Mouse (Mus musculus) embryonic facial prominence, embryonic 15.5 days (tissue): ENCODE data around the gene Fgf12. TPM values are rescaled to one million over a fixed set of nuclear protein-coding genes. Genes with fewer than 3 reads are reported as not detected.

Experiments used
- ATAC-seq: fragments of 200-750 bp; cut with Nextera tagmentation; 2 replicates; pipeline ENCODE4 v1.8.0; 2017; ENCODE audit warnings: low read depth, moderate TSS enrichment; ENCODE audit not compliant: insufficient number of reproducible peaks, low FRiP score, low TSS enrichment
- H3K27ac ChIP-seq: fragments of 300-500 bp; sonication (generic); replicated peaks from 2 replicates; pipeline ENCODE4 v1.5.1; 2015; ENCODE audit warnings: mild to moderate bottlenecking, inconsistent platforms
- H3K27me3 ChIP-seq: fragments of 300-500 bp; sonication (generic); 2 replicates; pipeline ENCODE4 v1.6.1; 2015; ENCODE audit warnings: inconsistent platforms
- H3K36me3 ChIP-seq: fragments of 300-500 bp; sonication (generic); 2 replicates; pipeline ENCODE4 v1.6.1; 2015; ENCODE audit warnings: mild to moderate bottlenecking, inconsistent platforms
- H3K4me1 ChIP-seq: fragments of 300-500 bp; sonication (generic); 2 replicates; pipeline ENCODE4 v1.6.1; 2015; ENCODE audit warnings: inconsistent platforms
- H3K4me2 ChIP-seq: fragments of 300-500 bp; sonication (generic); replicated peaks from 2 replicates; pipeline ENCODE4 v1.6.1; 2015; ENCODE audit warnings: mild to moderate bottlenecking, inconsistent platforms
- H3K4me3 ChIP-seq: fragments of 300-500 bp; sonication (generic); replicated peaks from 2 replicates; pipeline ENCODE4 v1.5.1; 2015; ENCODE audit warnings: mild to moderate bottlenecking, inconsistent platforms
- H3K9ac ChIP-seq: fragments of 300-500 bp; sonication (generic); 2 replicates; pipeline ENCODE4 v1.6.1; 2015; ENCODE audit warnings: inconsistent platforms
- H3K9me3 ChIP-seq: fragments of 300-500 bp; sonication (generic); replicated peaks from 2 replicates; pipeline ENCODE4 v1.6.1; 2016; ENCODE audit warnings: inconsistent platforms
- WGBS: fragments of 180-500 bp; shearing (Covaris S2); methylation state at CpG from one replicate; pipeline ENCODE4 v1.1.7; 2015; 5-methylcytosine and 5-hydroxymethylcytosine counted together
- polyA plus RNA-seq: library from polyadenylated mRNA; unstranded; fragments of >200 nt; fragmentation: Nextera tagmentation; extraction: Ambion mirVana; gene quantifications from 2 replicates; pipeline ENCODE4 v1.2.1, GENCODE M21; 2015

The Fgf12 gene
- polyA plus RNA-seq, 1 experiment from 2014 or later = 6.0 TPM

- Histone ChIP-seq H3K9ac (no peak overlapping the region), H3K4me3 (no peak overlapping the region), H3K27ac (no peak overlapping the region), H3K9me3 (no peaks in the 10 kb centered on the region), H3K4me2 (no peak overlapping the region), H3K27me3 (no peaks in the 10 kb centered on the region), H3K4me1 (no peaks in the 10 kb centered on the region), H3K36me3 (no peaks in the 10 kb centered on the region)
- 87% methylated on average over 9 of the region's 9 CpGs for WGBS
- ATAC-seq = no peak
Observed at GRCm38 (mm10) chr16:28688861-28689385, 63.9 kb downstream of the Fgf12 start.

- 84% methylated on average over 3 of the region's 3 CpGs for WGBS
- Histone ChIP-seq H3K4me3 (no peak overlapping the region), H3K27ac (no peak overlapping the region), H3K9me3 (no peaks in the 10 kb centered on the region), H3K36me3 (no peaks in the 10 kb centered on the region), H3K9ac (no peak overlapping the region), H3K4me1 (no peaks in the 10 kb centered on the region), H3K27me3 (no peaks in the 10 kb centered on the region), H3K4me2 (no peak overlapping the region)
- ATAC-seq = no peak
Observed at GRCm38 (mm10) chr16:28681625-28682024, 71.2 kb downstream of the Fgf12 start.

- ATAC-seq = no peak
- no peaks in the 10 kb centered on the region for H3K27me3 ChIP-seq
- no peak overlapping the region for H3K4me2 ChIP-seq
- no peaks in the 10 kb centered on the region for H3K4me1 ChIP-seq
- no peak overlapping the region for H3K4me3 ChIP-seq
- no peaks in the 10 kb centered on the region for H3K9me3 ChIP-seq
- H3K9ac ChIP-seq = no peak overlapping the region
- 82% methylated on average over 5 of the region's 5 CpGs for WGBS
- no peaks in the 10 kb centered on the region for H3K36me3 ChIP-seq
- no peak overlapping the region for H3K27ac ChIP-seq
Observed at GRCm38 (mm10) chr16:28668815-28669347, 84.0 kb downstream of the Fgf12 start.

GRCm38 (mm10) chr16:28652640-28653039, 100.2 kb downstream of the Fgf12 start:
- H3K27me3 ChIP-seq = no peaks in the 10 kb centered on the region
- 88% methylated on average over 10 of the region's 10 CpGs for WGBS
- H3K4me1 ChIP-seq = no peaks in the 10 kb centered on the region
- no peak overlapping the region for H3K4me3 ChIP-seq
- H3K4me2 ChIP-seq = no peak overlapping the region
- no peak overlapping the region for H3K27ac ChIP-seq
- H3K9me3 ChIP-seq = no peaks in the 10 kb centered on the region
- no peak overlapping the region for H3K9ac ChIP-seq
- no peak for ATAC-seq
- H3K36me3 ChIP-seq = no peaks in the 10 kb centered on the region

GRCm38 (mm10) chr16:28650589-28650988, 102.3 kb downstream of the Fgf12 start:
- ATAC-seq = no peak
- WGBS = 46% methylated on average over 3 of the region's 3 CpGs
- no peaks in the 10 kb centered on the region for H3K36me3 ChIP-seq
- no peaks in the 10 kb centered on the region for H3K4me1 ChIP-seq
- H3K4me2 ChIP-seq = no peak overlapping the region
- H3K27me3 ChIP-seq = no peaks in the 10 kb centered on the region
- H3K9me3 ChIP-seq = no peaks in the 10 kb centered on the region
- H3K27ac ChIP-seq = no peak overlapping the region
- no peak overlapping the region for H3K4me3 ChIP-seq
- no peak overlapping the region for H3K9ac ChIP-seq

- H3K9me3 ChIP-seq = no peaks in the 10 kb centered on the region
- no peaks in the 10 kb centered on the region for H3K36me3 ChIP-seq
- H3K4me1 ChIP-seq = no peaks in the 10 kb centered on the region
- H3K27ac ChIP-seq = no peak overlapping the region
- 89% methylated on average over 3 of the region's 3 CpGs for WGBS
- H3K4me3 ChIP-seq = no peak overlapping the region
- H3K27me3 ChIP-seq = no peaks in the 10 kb centered on the region
- no peak overlapping the region for H3K4me2 ChIP-seq
- no peak overlapping the region for H3K9ac ChIP-seq
- ATAC-seq = no peak
Observed at GRCm38 (mm10) chr16:28645030-28645429, 107.8 kb downstream of the Fgf12 start.

GRCm38 (mm10) chr16:28631721-28632120, 121.1 kb downstream of the Fgf12 start:
- no peak overlapping the region for H3K9ac ChIP-seq
- no peak overlapping the region for H3K4me3 ChIP-seq

GRCm38 (mm10) chr16:28630771-28631484, 121.9 kb downstream of the Fgf12 start:
- Histone ChIP-seq H3K36me3 (no peaks in the 10 kb centered on the region), H3K4me2 (no peak overlapping the region), H3K9ac (no peak overlapping the region), H3K9me3 (no peaks in the 10 kb centered on the region), H3K4me3 (no peak overlapping the region), H3K27ac (no peak overlapping the region), H3K4me1 (no peaks in the 10 kb centered on the region), H3K27me3 (no peaks in the 10 kb centered on the region)
- no peak for ATAC-seq
- WGBS = 86% methylated on average over 11 of the region's 11 CpGs

More at GRCm38 (mm10) chr16:28631721-28632120, 121.1 kb downstream of the Fgf12 start:
- Histone ChIP-seq H3K36me3 (no peaks in the 10 kb centered on the region), H3K27me3 (no peaks in the 10 kb centered on the region), H3K4me1 (no peaks in the 10 kb centered on the region), H3K4me2 (no peak overlapping the region), H3K9me3 (no peaks in the 10 kb centered on the region), H3K27ac (no peak overlapping the region)
- ATAC-seq = no peak
- 74% methylated on average over 5 of the region's 5 CpGs for WGBS

- no peaks in the 10 kb centered on the region for H3K27me3 ChIP-seq
- 75% methylated on average over 6 of the region's 6 CpGs for WGBS
- H3K27ac ChIP-seq = no peak overlapping the region
- H3K4me2 ChIP-seq = no peak overlapping the region
- no peaks in the 10 kb centered on the region for H3K9me3 ChIP-seq
- no peak for ATAC-seq
- no peak overlapping the region for H3K4me3 ChIP-seq
- H3K36me3 ChIP-seq = no peaks in the 10 kb centered on the region
- no peak overlapping the region for H3K9ac ChIP-seq
- H3K4me1 ChIP-seq = no peaks in the 10 kb centered on the region
Observed at GRCm38 (mm10) chr16:28626259-28626658, 126.6 kb downstream of the Fgf12 start.

GRCm38 (mm10) chr16:28625689-28626088, 127.2 kb downstream of the Fgf12 start:
- ATAC-seq = 0 out of 2 replicates have a peak, but pooled peaks have one; percentile 51
- H3K4me3 ChIP-seq = no peak overlapping the region
- no peaks in the 10 kb centered on the region for H3K4me1 ChIP-seq
- no peak overlapping the region for H3K4me2 ChIP-seq
- no peaks in the 10 kb centered on the region for H3K9me3 ChIP-seq
- H3K27me3 ChIP-seq = no peaks in the 10 kb centered on the region
- H3K27ac ChIP-seq = no peak overlapping the region
- 41% methylated on average over 5 of the region's 5 CpGs for WGBS
- no peaks in the 10 kb centered on the region for H3K36me3 ChIP-seq
- H3K9ac ChIP-seq = no peak overlapping the region

GRCm38 (mm10) chr16:28614412-28614811, 138.5 kb downstream of the Fgf12 start:
- ATAC-seq = no peak
- H3K27ac ChIP-seq = no peak overlapping the region

More at GRCm38 (mm10) chr16:28614412-28614811, 138.5 kb downstream of the Fgf12 start:
- no peak overlapping the region for H3K4me3 ChIP-seq
- H3K9ac ChIP-seq = no peak overlapping the region
- H3K4me1 ChIP-seq = 0 out of 2 replicates have a peak, but pooled peaks cover 8% of the 10 kb centered on the region
- no peaks in the 10 kb centered on the region for H3K36me3 ChIP-seq
- no peak overlapping the region for H3K4me2 ChIP-seq
- H3K27me3 ChIP-seq = no peaks in the 10 kb centered on the region
- no peaks in the 10 kb centered on the region for H3K9me3 ChIP-seq
- 83% methylated on average over 3 of the region's 3 CpGs for WGBS
